ENCODE assay signal across 9 mouse cellular contexts in genomic region chr2:3727225-3727930, GRCm38 (mm10).
DNase-seq lines count a peak whose midpoint lies in the region; ATAC-seq and TF ChIP-seq lines count a peak whose summit lies in the region.
"Had no signal": no experiment of that assay in that cellular context is flagged by ENCODE, and none has a peak within 500 bp of the region (broad histone marks: within the 10 kb centered on the region; RNA-seq: fewer than 3 reads in every experiment).

No protein-coding gene starts in this region.

- H3K27me3 ChIP-seq in neural tube, embryonic 14.5 days (ENCODE audit: control insufficient read depth, insufficient read depth, low read length): no peaks in the 10 kb centered on the region
- H3K27me3 ChIP-seq in liver, embryonic 11.5 days (replicated peaks; ENCODE audit: control insufficient read depth, insufficient read depth, low read length): no peaks in the 10 kb centered on the region

- H3K9ac ChIP-seq in neural tube, embryonic 14.5 days (replicated peaks; ENCODE audit: low read depth, low read length): no peak overlapping the region
- H3K9ac ChIP-seq in liver, embryonic 11.5 days (ENCODE audit: low read depth, low read length): no peak overlapping the region

- TF ChIP-seq CTCF in gastrocnemius, adult 2 months (IDR thresholded peaks at IDR 0.05): no peak

- intact Hi-C loops in gastrocnemius, adult 2 months (cut with DNase I): no loop called here

- no peak for DNase-seq in gastrocnemius, adult 2 months
- DNase-seq in gastrocnemius, adult 8-10 months (ENCODE audit: low spot score in 2 of 2): no peak
- no peak for DNase-seq in neural tube, embryonic 10.5 days (ENCODE audit: extremely low spot score, low spot score)
- no peak for DNase-seq in liver, embryonic 11.5 days (ENCODE audit: low spot score)
- peak; percentile 59 for DNase-seq in thymus, postnatal 0 days (ENCODE audit: low spot score)
- DNase-seq in right cerebral cortex, postnatal 25 days: no peak
- no peak for DNase-seq in frontal cortex, postnatal 25 days (ENCODE audit: low spot score in 2 of 2)
- DNase-seq: cerebellum, postnatal 14 days had no signal

- H3K4me1 ChIP-seq in neural tube, embryonic 14.5 days (ENCODE audit: control insufficient read depth, insufficient read depth, low read length): no peaks in the 10 kb centered on the region; the same call in 1 of the 2 replicates
- peaks cover 30% of the 10 kb centered on the region for H3K4me1 ChIP-seq in liver, embryonic 11.5 days (replicated peaks; ENCODE audit: control insufficient read depth, insufficient read depth, low read length)

- no peak overlapping the region for H3K4me2 ChIP-seq in neural tube, embryonic 14.5 days (ENCODE audit: low read depth, low read length)
- H3K4me2 ChIP-seq in liver, embryonic 11.5 days: no peak overlapping the region

- H3K9me3 ChIP-seq in neural tube, embryonic 14.5 days (ENCODE audit: control insufficient read depth, low read length): no peaks in the 10 kb centered on the region
- no peaks in the 10 kb centered on the region for H3K9me3 ChIP-seq in liver, embryonic 11.5 days (ENCODE audit: control insufficient read depth, low read length)

- no peak overlapping the region for H3K4me3 ChIP-seq in gastrocnemius, adult 2 months
- H3K4me3 ChIP-seq in neural tube, embryonic 14.5 days (ENCODE audit: low read depth, low read length): no peak overlapping the region
- H3K4me3 ChIP-seq in liver, embryonic 11.5 days (ENCODE audit: low read depth, low read length): no peak overlapping the region

- H3K36me3 ChIP-seq in neural tube, embryonic 14.5 days (ENCODE audit: control insufficient read depth, insufficient read depth, low read length): no peaks in the 10 kb centered on the region
- no peaks in the 10 kb centered on the region for H3K36me3 ChIP-seq in liver, embryonic 11.5 days (ENCODE audit: control insufficient read depth, insufficient read depth, low read length)

- ATAC-seq in neural tube, embryonic 14.5 days (ENCODE audit: low read depth): 0 out of 2 replicates have a peak, but pooled peaks have one; percentile 48
- peak; percentile 48 for ATAC-seq in liver, embryonic 11.5 days (replicated peaks; ENCODE audit: low FRiP score)

- peak overlapping the region; percentile 28; the same call in 1 of the 2 replicates for H3K27ac ChIP-seq in gastrocnemius, adult 2 months
- no peak overlapping the region for H3K27ac ChIP-seq in neural tube, embryonic 14.5 days (ENCODE audit: low read depth, low read length)
- H3K27ac ChIP-seq in liver, embryonic 11.5 days (ENCODE audit: low read depth, low read length): 0 out of 2 replicates have a peak overlapping the region, but pooled peaks have one; percentile 22

- WGBS in neural tube, embryonic 14.5 days: 84% methylated on average over 5 of the region's 5 CpGs
- WGBS in liver, embryonic 11.5 days: 43% methylated on average over 5 of the region's 5 CpGs
